Mouse (Mus musculus) C2C12 (cell line): ENCODE measurements around the gene Gm45837.

Experiments
- CTCF ChIP-seq: IDR thresholded peaks from one replicate; pipeline ENCODE4 v1.5.1; 2011; ENCODE audit not compliant: control insufficient read depth, insufficient read depth, insufficient read length
- MAX ChIP-seq: IDR thresholded peaks from one replicate; pipeline ENCODE4 v1.6.1; 2011; ENCODE audit warnings: mild to moderate bottlenecking, control low read depth

DNA sequence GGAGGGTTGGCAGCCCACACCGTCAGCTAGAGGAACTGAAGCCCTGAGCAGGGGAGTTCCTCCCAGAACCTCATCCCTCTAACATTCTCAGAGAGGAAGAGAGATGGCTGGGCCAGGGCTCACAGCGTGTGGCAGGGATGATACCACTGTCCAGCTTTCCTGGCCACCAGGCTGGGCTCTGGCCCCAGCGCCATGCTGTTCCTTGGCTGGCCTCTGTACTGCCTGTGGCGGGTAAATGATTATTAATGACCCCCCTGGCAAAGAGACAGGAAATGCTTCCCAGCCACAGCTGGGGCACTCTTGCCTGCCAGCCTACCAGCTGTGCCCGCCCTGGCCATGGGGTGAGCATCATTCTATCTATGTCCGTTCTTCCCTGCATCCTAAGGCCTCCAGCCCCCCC is 44.5 kb downstream of the Gm45837 start:
- TF ChIP-seq CTCF (no peak), MAX (no peak)
